Mouse (Mus musculus): ENCODE results near the gene Xrcc2.

Xrcc2 gene

DNA sequence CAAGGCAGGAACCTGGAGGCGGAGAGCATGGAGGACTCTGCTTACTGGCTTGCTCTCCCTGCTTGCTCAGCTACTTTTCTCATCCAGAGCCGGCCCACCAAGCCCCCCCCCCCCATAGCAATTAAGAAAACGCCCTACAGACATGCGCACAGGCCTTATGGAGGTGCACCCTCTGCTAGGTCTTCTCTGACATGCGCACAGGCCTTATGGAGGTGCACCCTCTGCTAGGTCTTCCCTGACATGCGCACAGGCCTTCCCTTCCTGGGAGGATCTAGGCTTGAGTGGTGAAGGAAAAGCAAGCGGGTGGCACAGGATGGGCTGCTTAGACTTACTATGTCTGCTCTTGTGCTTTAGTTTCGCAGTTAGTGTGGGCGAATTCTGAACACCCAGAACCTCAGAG, 37.3 kb downstream of the Xrcc2 start:
- no peak for DNase-seq

- DNase-seq = no peak
Measured at GRCm38 (mm10) chr5:25666684-25667083, 38.9 kb downstream of the Xrcc2 start.

DNA sequence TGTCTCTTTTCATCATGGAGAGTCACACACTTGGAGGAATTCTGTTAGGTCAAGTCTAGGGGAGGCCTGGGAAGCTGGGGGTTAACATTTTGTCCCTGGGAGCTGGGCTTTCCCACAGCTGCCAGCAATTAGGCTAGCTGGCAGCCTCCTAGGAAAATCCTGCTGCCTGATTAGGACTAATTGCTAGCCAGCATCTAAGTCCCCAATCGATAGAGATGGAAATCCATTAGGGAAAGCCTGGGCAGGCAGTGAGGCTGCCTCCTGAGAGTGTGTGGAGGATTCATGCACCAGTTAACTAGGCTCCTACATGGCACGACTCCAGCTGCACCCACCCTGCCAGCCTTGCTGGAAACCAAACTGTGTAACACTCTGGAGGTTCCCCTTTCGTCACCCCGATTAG, 39.5 kb downstream of the Xrcc2 start:
- no peak for DNase-seq

GRCm38 (mm10) chr5:25665516-25665915, 40.1 kb downstream of the Xrcc2 start:
- no peak for DNase-seq

DNA sequence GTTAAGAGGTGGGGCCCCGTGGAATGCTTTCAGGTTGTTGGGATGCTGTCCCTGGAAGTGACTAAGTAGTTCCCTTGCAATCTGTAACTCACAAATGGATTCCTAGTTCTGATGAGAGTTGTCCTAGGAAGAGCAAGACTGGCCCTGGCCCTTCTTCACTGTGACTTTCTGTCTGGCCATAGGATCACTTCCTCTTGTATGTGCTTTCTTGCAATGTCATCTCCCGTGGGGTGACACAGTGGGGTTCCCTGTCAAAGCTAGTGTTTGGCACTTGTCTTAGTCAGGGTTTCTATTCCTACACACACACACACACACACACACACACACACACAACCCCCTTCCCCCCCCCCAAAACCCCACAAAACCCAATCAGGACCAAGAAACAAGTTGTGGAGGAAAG, 42.5 kb downstream of the Xrcc2 start:
- DNase-seq = no peak

DNA sequence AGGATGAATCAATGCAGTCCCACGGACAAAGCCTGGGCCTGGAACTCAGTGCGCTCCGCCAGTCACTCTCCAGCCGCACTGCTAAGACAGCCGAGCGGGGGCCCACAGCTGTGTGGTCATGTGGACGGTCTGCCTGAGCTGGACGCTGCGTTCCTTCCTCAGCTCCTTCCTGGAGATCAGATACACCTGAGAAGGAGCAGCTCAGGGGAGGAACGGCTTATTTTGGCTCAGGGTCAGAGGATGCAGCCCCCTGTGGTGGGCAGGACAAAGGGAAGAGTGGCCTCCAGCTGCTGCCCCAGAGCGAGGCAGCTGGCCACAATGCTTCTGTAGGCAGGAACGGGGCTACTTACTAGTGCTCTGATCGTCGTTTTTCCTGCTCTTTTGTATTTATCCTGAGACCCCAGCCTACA, 51.0 kb downstream of the Xrcc2 start:
- no peak for DNase-seq

GRCm38 (mm10) chr5:25653377-25653776, 52.2 kb downstream of the Xrcc2 start:
- no peak for DNase-seq

DNA sequence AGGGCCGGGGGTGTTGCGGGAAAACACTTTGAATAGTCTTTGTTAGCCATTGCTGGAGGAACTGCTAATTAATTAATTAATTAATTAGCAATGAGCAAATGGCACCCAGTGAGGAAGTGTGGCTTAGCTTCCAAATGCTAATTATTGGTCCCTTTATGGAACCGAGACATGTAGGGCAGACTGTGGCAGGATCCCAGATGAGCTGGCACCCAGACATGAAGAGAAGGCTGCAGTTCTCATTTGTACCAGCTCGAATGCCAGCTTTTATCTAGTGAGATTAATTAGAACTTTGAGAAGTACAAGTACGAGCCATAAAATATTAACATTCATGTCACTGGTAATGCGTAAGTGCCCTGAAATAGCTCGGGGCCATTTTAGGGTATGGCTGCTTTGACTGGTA, 53.2 kb downstream of the Xrcc2 start:
- DNase-seq = no peak

DNA sequence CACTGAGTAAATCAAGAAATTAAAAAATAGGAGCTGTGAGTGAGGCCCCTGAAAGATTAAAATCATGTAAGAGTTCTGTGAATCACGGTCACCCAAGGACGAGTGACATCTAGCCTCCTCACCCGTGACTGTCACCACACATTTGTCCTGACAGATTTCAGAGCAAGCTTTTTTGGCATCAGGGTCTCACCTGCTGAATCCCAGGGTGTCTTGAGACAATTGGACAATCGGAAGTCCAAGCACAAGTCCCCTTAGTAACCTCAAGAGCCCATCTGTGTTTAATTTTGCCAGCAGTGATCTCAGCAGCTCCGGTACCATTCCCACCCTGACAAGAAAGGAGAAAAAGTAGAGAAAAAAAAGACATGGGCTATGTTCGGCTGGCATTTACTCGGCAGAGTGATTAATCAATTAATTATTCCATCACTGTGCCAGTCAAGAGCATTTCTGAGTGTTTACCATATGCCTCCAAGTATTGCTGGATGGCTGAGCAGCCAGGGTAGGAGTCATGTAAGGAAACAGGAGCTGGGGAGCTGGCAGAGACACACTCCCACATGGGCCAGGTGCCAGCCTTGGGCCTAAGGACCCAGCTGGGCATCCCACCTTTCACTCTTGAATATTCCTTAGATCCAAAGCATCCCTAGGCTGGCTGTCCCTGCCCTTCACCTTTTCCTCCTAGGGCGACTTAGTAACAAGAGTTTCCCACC, 59.8 kb downstream of the Xrcc2 start:
- no peak for DNase-seq

DNA sequence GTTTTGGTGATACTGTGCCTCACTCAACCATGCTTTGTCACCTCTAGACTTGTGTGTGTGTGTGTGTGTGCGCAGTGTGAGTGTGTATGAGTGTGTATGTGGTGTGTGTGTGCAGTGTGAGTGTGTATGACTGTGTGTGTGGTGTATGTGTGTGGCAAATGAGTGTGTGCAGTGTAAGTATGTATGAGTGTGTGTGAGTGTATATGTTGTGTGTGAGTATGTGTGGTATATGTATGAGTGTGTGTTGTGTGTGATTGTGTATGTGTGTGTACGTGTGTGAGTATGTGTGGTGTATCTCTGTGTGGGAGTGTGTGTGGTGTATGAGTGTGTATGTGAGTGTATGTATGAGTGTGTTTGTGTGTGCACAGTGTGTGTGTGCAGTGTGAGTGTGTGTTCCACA, 61.1 kb downstream of the Xrcc2 start:
- DNase-seq = no peak

- no peak for DNase-seq
Measured at GRCm38 (mm10) chr5:25642741-25643140, 62.9 kb downstream of the Xrcc2 start.

Measured in heart, adult 11 months (tissue).